Mouse (Mus musculus) hindbrain, embryonic 11.5 days (tissue): ENCODE measurements at regions not wholly inside any gene's neighbourhood (a gene's known extent, or its start where the extent isn't known, plus 50 kb on each side); places are given as distances from the start of the nearest gene placed in this dataset.

Experiments used
- ATAC-seq: fragments of 200-750 bp; cut with Nextera tagmentation; 2 replicates; pipeline ENCODE4 v1.8.0; 2017; ENCODE audit warnings: mild to moderate bottlenecking, moderate TSS enrichment, moderate library complexity; ENCODE audit not compliant: low FRiP score
- DNase-seq: peaks from one replicate; pipeline ENCODE4 v3.0.0-alpha.2; 2015; ENCODE audit warnings: low spot score
- H3K27ac ChIP-seq: fragments of 300-500 bp; sonication (generic); 2 replicates; pipeline ENCODE4 v1.5.1; 2014; ENCODE audit warnings: mild to moderate bottlenecking, low read depth, low read length
- H3K27me3 ChIP-seq: fragments of 300-500 bp; sonication (generic); 2 replicates; pipeline ENCODE4 v1.6.1; 2014; ENCODE audit warnings: mild to moderate bottlenecking, low read length, moderate library complexity, mixed read lengths; ENCODE audit not compliant: control insufficient read depth, insufficient read depth
- H3K36me3 ChIP-seq: fragments of 300-500 bp; sonication (generic); 2 replicates; pipeline ENCODE4 v1.6.1; 2014; ENCODE audit warnings: mild to moderate bottlenecking, low read length, moderate library complexity, mixed read lengths; ENCODE audit not compliant: control insufficient read depth, insufficient read depth
- H3K4me1 ChIP-seq: fragments of 300-500 bp; sonication (generic); replicated peaks from 2 replicates; pipeline ENCODE4 v1.6.1; 2014; ENCODE audit warnings: low read length, mixed read lengths; ENCODE audit not compliant: control insufficient read depth, insufficient read depth
- H3K4me2 ChIP-seq: fragments of 300-500 bp; sonication (generic); replicated peaks from 2 replicates; pipeline ENCODE4 v1.6.1; 2014; ENCODE audit warnings: mild to moderate bottlenecking, low read depth, low read length
- H3K4me3 ChIP-seq: fragments of 300-500 bp; sonication (generic); 2 replicates; pipeline ENCODE4 v1.5.1; 2014; ENCODE audit warnings: low read depth, low read length
- H3K9ac ChIP-seq: fragments of 300-500 bp; sonication (generic); 2 replicates; pipeline ENCODE4 v1.6.1; 2014; ENCODE audit warnings: low read depth, low read length
- H3K9me3 ChIP-seq: fragments of 300-500 bp; sonication (generic); 2 replicates; pipeline ENCODE4 v1.6.1; 2016; ENCODE audit warnings: low read length; ENCODE audit not compliant: control insufficient read depth
- WGBS: fragments of 180-500 bp; shearing (Covaris S2); extraction: QIAGEN DNeasy Blood & Tissue Kit; methylation state at CpG from one replicate; pipeline ENCODE4 v1.1.7; 2014; 5-methylcytosine and 5-hydroxymethylcytosine counted together

GRCm38 (mm10) chr11:104065181-104065580 lies 67.5 kb upstream of the Crhr1 start:
- no peak overlapping the region for H3K4me3 ChIP-seq
- no peaks in the 10 kb centered on the region for H3K27me3 ChIP-seq
- H3K4me2 ChIP-seq = no peak overlapping the region
- ATAC-seq = no peak
- no peaks in the 10 kb centered on the region for H3K9me3 ChIP-seq
- no peak overlapping the region for H3K27ac ChIP-seq
- no peak for DNase-seq
- no peaks in the 10 kb centered on the region for H3K36me3 ChIP-seq
- no peak overlapping the region for H3K9ac ChIP-seq
- no peaks in the 10 kb centered on the region for H3K4me1 ChIP-seq
- WGBS = 79% methylated on average over 5 of the region's 5 CpGs

DNA sequence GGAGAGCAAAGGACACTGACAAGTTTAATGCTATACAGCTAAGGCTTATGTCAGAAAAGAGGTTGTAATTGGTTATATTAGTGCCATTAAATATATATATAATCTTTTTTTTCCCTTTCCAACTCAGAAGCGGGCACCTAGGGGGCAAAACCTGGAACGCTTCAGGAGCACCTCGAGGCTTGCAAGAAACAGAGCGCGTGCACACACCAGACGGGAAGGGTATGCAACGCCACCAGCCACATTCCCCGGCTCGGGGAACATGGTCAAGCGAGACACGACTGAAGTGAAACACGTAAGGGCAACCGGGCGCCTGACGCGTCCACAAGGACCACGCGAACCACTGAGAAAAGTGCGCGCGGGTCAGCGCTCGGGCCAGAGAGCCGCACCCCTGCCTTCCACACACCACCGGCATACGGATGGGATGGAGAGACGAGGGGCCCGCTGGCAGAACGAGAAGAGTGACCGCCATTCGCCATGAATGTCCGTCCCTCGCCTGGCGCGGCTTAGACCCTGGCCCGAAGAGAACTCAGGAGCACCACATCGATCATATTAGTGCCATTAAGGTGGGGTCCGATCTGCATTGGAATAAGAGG lies 60.0 kb upstream of the Crhr1 start:
- Histone ChIP-seq H3K27ac (no peak overlapping the region), H3K4me2 (no peak overlapping the region), H3K9ac (no peak overlapping the region), H3K9me3 (no peaks in the 10 kb centered on the region), H3K36me3 (no peaks in the 10 kb centered on the region), H3K4me3 (no peak overlapping the region), H3K4me1 (no peaks in the 10 kb centered on the region), H3K27me3 (no peaks in the 10 kb centered on the region)
- WGBS = 94% methylated on average over 38 of the region's 38 CpGs
- no peak for ATAC-seq
- no peak for DNase-seq

GRCm38 (mm10) chr11:104074763-104075162 lies 57.9 kb upstream of the Crhr1 start:
- 63% methylated on average over 1 of the region's 1 CpGs for WGBS
- no peaks in the 10 kb centered on the region for H3K27me3 ChIP-seq
- H3K9ac ChIP-seq = no peak overlapping the region
- no peaks in the 10 kb centered on the region for H3K9me3 ChIP-seq
- H3K36me3 ChIP-seq = no peaks in the 10 kb centered on the region
- DNase-seq (no peak), ATAC-seq (no peak)
- H3K4me2 ChIP-seq = no peak overlapping the region
- no peaks in the 10 kb centered on the region for H3K4me1 ChIP-seq
- no peak overlapping the region for H3K4me3 ChIP-seq
- no peak overlapping the region for H3K27ac ChIP-seq

- 70% methylated on average over 10 of the region's 10 CpGs for WGBS
- no peaks in the 10 kb centered on the region for H3K27me3 ChIP-seq
- DNase-seq (no peak), ATAC-seq (no peak)
- no peaks in the 10 kb centered on the region for H3K9me3 ChIP-seq
- no peaks in the 10 kb centered on the region for H3K4me1 ChIP-seq
- no peak overlapping the region for H3K27ac ChIP-seq
- H3K4me2 ChIP-seq = no peak overlapping the region
- H3K4me3 ChIP-seq = no peak overlapping the region
- H3K36me3 ChIP-seq = no peaks in the 10 kb centered on the region
- no peak overlapping the region for H3K9ac ChIP-seq
Measured at GRCm38 (mm10) chr11:104075394-104075793, 57.3 kb upstream of the Crhr1 start.

- no peak for DNase-seq
- 89% methylated on average over 3 of the region's 3 CpGs for WGBS
- Histone ChIP-seq H3K27me3 (no peaks in the 10 kb centered on the region), H3K4me1 (no peaks in the 10 kb centered on the region), H3K9ac (no peak overlapping the region), H3K36me3 (no peaks in the 10 kb centered on the region), H3K4me3 (no peak overlapping the region), H3K4me2 (no peak overlapping the region), H3K9me3 (no peaks in the 10 kb centered on the region), H3K27ac (no peak overlapping the region)
- no peak for ATAC-seq
Measured at GRCm38 (mm10) chr11:104082083-104082482, 50.6 kb upstream of the Crhr1 start.
